Comparison of ENCODE assay signal across 8 mouse cellular contexts in genomic region chrX:140664479-140665241, GRCm38 (mm10). TPM values are rescaled to one million over a fixed set of nuclear protein-coding genes. Genes with fewer than 3 reads are reported as not detected.
DNase-seq lines count a peak whose midpoint lies in the region; ATAC-seq and TF ChIP-seq lines count a peak whose summit lies in the region.

Gene Mid2 (plus strand): TSS chrX:140664599.

- intact Hi-C loops in heart, postnatal 10 days (cut with DNase I) = loop anchor here (2.0 kb wide), 1 partner anchor 16 kb away; no protein-coding TSS in a partner anchor

- no peak for TF ChIP-seq CTCF in liver, embryonic 14.5 days (IDR thresholded peaks at IDR 0.05; ENCODE audit: low read depth)

- H3K9ac ChIP-seq in forebrain, embryonic 14.5 days (ENCODE audit: low read length) = peak within 1 kb of the TSS; percentile 66
- H3K9ac ChIP-seq in liver, embryonic 14.5 days (replicated peaks) = no peak within 1 kb of the TSS
- peak within 1 kb of the TSS; percentile 60 for H3K9ac ChIP-seq in neural tube, embryonic 14.5 days (replicated peaks; ENCODE audit: low read depth, low read length)

- H3K4me3 ChIP-seq in brown adipose tissue, adult 24 weeks (ENCODE audit: insufficient read depth, low read depth, low read length) = peak within 1 kb of the TSS; percentile 99
- H3K4me3 ChIP-seq in forebrain, embryonic 14.5 days (ENCODE audit: low read depth, low read length) = peak within 1 kb of the TSS; percentile 45
- peak within 1 kb of the TSS; percentile 43 to 54 for H3K4me3 ChIP-seq in liver, embryonic 14.5 days (ENCODE audit: insufficient read depth in 1 of 2, low read depth in 2 of 2, low read length in 2 of 2)
- H3K4me3 ChIP-seq in neural tube, embryonic 14.5 days (ENCODE audit: low read depth, low read length) = peak within 1 kb of the TSS; percentile 52

- no peaks in the 10 kb centered on the region for H3K36me3 ChIP-seq in forebrain, embryonic 14.5 days (ENCODE audit: control insufficient read depth, insufficient read depth, low read length)
- no peaks in the 10 kb centered on the region for H3K36me3 ChIP-seq in liver, embryonic 14.5 days (replicated peaks; ENCODE audit: control insufficient read depth, insufficient read depth, low read depth)
- no peaks in the 10 kb centered on the region for H3K36me3 ChIP-seq in neural tube, embryonic 14.5 days (ENCODE audit: control insufficient read depth, insufficient read depth, low read length)

- no peak for TF ChIP-seq EP300 in liver, embryonic 14.5 days (IDR thresholded peaks at IDR 0.05; ENCODE audit: low read depth)

- WGBS in forebrain, embryonic 14.5 days = 29% methylated on average over 22 of the region's 68 CpGs
- 13% methylated on average over 47 of the region's 68 CpGs for WGBS in liver, embryonic 14.5 days (ENCODE audit: insufficient replicate concordance)
- WGBS in neural tube, embryonic 14.5 days = 13% methylated on average over 50 of the region's 68 CpGs

- peak within 1 kb of the TSS; percentile 87 for H3K27ac ChIP-seq in brown adipose tissue, adult 24 weeks (replicated peaks; ENCODE audit: low read depth, low read length)
- H3K27ac ChIP-seq in forebrain, embryonic 14.5 days (ENCODE audit: low read depth, low read length) = 0 out of 2 replicates have a peak within 1 kb of the TSS, but pooled peaks have one; percentile 5
- H3K27ac ChIP-seq in liver, embryonic 14.5 days = no peak within 1 kb of the TSS
- peak within 1 kb of the TSS; percentile 77; the same call in 1 of the 2 replicates for H3K27ac ChIP-seq in neural tube, embryonic 14.5 days (ENCODE audit: low read depth, low read length)

- ATAC-seq in forebrain, embryonic 14.5 days = peak; percentile 77
- no peak for ATAC-seq in liver, embryonic 14.5 days (ENCODE audit: insufficient read depth)
- ATAC-seq in neural tube, embryonic 14.5 days (ENCODE audit: low read depth) = peak; percentile 72

- DNase-seq in ES-CJ7 (ENCODE audit: low read depth, low spot score) = peak; percentile 15
- DNase-seq in forebrain, embryonic 14.5 days (ENCODE audit: low spot score) = peak; percentile 35
- DNase-seq in heart, postnatal 10 days = peak; percentile 45 to 50
- DNase-seq in kidney, postnatal 14 days = peak; percentile 60
- DNase-seq in liver, embryonic 14.5 days (ENCODE audit: low read depth in 3 of 3, low spot score in 3 of 3) = no peak
- DNase-seq in yolk sac, embryonic 10.5 days (ENCODE audit: low spot score) = peak; percentile 23

- H3K4me2 ChIP-seq in forebrain, embryonic 14.5 days (ENCODE audit: low read length) = peak within 1 kb of the TSS; percentile 69
- peak within 1 kb of the TSS; percentile 49 for H3K4me2 ChIP-seq in liver, embryonic 14.5 days (ENCODE audit: low read depth)
- H3K4me2 ChIP-seq in neural tube, embryonic 14.5 days (ENCODE audit: low read depth, low read length) = peak within 1 kb of the TSS; percentile 60

- H3K4me1 ChIP-seq in brown adipose tissue, adult 24 weeks (ENCODE audit: control insufficient read depth, insufficient read depth, insufficient read length, low read length) = no peaks in the 10 kb centered on the region
- H3K4me1 ChIP-seq in forebrain, embryonic 14.5 days (ENCODE audit: control insufficient read depth, insufficient read depth, low read length) = no peaks in the 10 kb centered on the region
- no peaks in the 10 kb centered on the region for H3K4me1 ChIP-seq in liver, embryonic 14.5 days (replicated peaks; ENCODE audit: control insufficient read depth in 2 of 2, insufficient read depth in 2 of 2, low read length in 1 of 2)
- no peaks in the 10 kb centered on the region for H3K4me1 ChIP-seq in neural tube, embryonic 14.5 days (ENCODE audit: control insufficient read depth, insufficient read depth, low read length)

- peaks cover 6% of the 10 kb centered on the region for H3K27me3 ChIP-seq in forebrain, embryonic 14.5 days (replicated peaks; ENCODE audit: control insufficient read depth, insufficient read depth, low read length)
- peaks cover 24% of the 10 kb centered on the region for H3K27me3 ChIP-seq in liver, embryonic 14.5 days (ENCODE audit: control insufficient read depth, insufficient read depth, low read length)
- peaks cover 9% of the 10 kb centered on the region for H3K27me3 ChIP-seq in neural tube, embryonic 14.5 days (ENCODE audit: control insufficient read depth, insufficient read depth, low read length)

- no peaks in the 10 kb centered on the region for H3K9me3 ChIP-seq in forebrain, embryonic 14.5 days (replicated peaks; ENCODE audit: control insufficient read depth, low read length)
- H3K9me3 ChIP-seq in liver, embryonic 14.5 days (ENCODE audit: control insufficient read depth, low read length) = no peaks in the 10 kb centered on the region
- no peaks in the 10 kb centered on the region for H3K9me3 ChIP-seq in neural tube, embryonic 14.5 days (ENCODE audit: control insufficient read depth, low read length)

RNA-seq across cellular contexts. Expression of gene Mid2, which starts in this region (rescaled TPM):
- polyA plus RNA-seq in brown adipose tissue, adult 24 weeks (2012; ENCODE audit: insufficient read depth, insufficient read length, missing spikeins) = 7.4 and 8.5 TPM in 2 replicates
- polyA plus RNA-seq in forebrain, embryonic 14.5 days (2014; fragmentation: Nextera tagmentation; extraction: Ambion mirVana) = 2.4 and 3.7 TPM in 2 replicates
- total RNA-seq in heart, postnatal 10 days (2021) = 10 to 100 TPM; 19.9 to 25.9 TPM
- 0.29 and 0.38 TPM in 2 replicates for polyA plus RNA-seq in liver, embryonic 14.5 days (2012; rRNA removed)
- 0.42 and 0.61 TPM in 2 replicates for polyA plus RNA-seq in liver, embryonic 14.5 days (2014; fragmentation: Nextera tagmentation; extraction: Ambion mirVana)
- polyA plus RNA-seq in neural tube, embryonic 14.5 days (2014; fragmentation: Nextera tagmentation; extraction: Ambion mirVana) = 10.4 and 10.8 TPM in 2 replicates

Comparison
In these comparisons a context has a peak if more than half of its experiments do, and no peak if none do; other contexts are left out.
1. DNase-seq: peak in ES-CJ7 (single experiment), forebrain, embryonic 14.5 days (single experiment), heart, postnatal 10 days (2 of 2), kidney, postnatal 14 days (single experiment) and yolk sac, embryonic 10.5 days (single experiment); none in liver, embryonic 14.5 days (0 of 3).
2. H3K4me3 ChIP-seq: peak in every context shown above with its lines; median percentile 99 in brown adipose tissue, adult 24 weeks; 52 in neural tube, embryonic 14.5 days; 48 in liver, embryonic 14.5 days; 45 in forebrain, embryonic 14.5 days.
3. Peak in every context shown above with its lines, with median percentiles within 50 percentile points of each other: H3K4me2 ChIP-seq.